Mouse (Mus musculus) cerebellum, postnatal 4 days (tissue): ENCODE results near the gene Hsf5.

Source experiments
- DNase-seq, 2 experiments: peaks; one replicate each; pipeline ENCODE4 v3.0.0; 2022; ENCODE audit warnings: low spot score in 2 of 2, mixed read lengths in 1 of 2

Hsf5 gene

DNA sequence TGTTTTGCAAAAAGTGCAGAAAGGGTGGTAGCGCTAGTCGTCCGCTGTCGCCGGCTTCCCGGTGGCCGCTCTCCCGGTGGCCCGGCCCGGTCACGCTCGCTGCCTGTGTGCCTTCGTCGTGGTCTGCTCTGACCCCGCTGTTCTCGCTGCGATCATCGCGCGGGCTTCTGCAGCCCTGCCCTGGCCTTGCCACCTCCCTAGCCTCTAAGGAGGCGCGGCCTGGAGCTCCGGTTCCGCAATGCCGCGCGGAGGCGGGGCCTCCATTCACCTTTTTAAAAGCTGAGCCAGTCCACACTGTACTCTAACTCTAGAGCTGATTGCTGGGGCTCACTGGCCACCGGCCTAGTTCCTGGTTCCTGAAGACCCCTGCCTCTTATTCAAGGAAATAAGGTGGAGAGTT lies 22.2 kb downstream of the Hsf5 start:
- DNase-seq, result peak in 1 of 2 experiments; percentile 29

DNA sequence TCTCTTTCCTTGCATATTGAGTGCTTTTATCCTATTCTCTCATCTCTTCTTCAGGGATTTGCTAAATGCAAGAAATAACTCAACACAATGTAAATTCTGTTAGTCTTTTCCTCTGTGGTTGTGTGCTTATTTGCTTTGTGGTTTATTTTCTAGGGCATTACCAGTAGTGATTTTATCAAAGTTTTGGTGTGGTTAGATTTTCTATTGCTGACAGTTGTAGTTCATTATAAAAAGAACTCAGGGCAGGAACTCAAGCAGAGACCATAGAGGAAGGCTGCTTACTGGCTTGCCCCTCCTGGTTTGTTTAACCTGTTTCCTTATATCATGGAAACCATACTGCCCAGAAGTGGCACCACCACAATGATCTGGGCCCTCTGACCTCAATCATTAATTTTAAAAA lies 25.9 kb downstream of the Hsf5 start:
- DNase-seq, result no peak

DNA sequence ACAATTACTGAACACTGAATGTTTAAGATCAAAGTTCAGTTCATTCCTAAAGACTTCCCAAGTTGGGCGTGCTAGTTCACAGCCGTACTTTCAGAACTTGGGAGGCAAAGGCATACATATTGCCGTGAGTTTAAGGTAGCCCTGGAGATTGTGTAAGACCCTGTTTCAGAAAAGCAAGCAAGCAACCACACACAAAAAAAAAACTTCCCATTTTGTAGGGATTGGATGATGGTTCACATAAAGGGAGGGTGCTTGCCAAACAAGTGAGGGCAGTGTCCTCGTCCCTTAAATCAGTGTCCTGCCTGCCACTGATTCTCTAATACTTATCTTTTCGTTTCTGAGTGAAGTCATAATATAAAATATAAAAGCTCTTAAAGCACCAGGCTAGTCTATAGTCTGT lies 37.7 kb downstream of the Hsf5 start:
- no peak for DNase-seq

DNA sequence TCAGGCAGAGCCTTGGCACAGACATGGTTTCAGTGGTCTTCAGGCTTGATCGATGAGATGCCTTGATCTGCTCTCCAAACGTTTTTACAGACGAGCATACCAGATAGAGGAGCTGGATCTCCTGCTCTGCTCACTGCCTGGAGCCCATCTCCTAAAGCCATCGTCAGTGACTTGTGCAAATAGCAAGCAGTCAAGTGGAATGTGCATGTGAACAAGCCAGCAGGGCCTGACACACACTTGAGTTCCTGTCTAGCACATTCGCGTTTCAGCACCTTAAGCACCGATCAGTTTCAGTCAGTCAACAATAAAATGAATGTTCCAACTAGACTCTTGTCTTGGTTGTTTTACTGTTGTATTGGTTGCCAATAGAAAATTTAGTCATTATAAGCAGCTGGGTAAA lies 42.3 kb downstream of the Hsf5 start:
- DNase-seq, result no peak

DNA sequence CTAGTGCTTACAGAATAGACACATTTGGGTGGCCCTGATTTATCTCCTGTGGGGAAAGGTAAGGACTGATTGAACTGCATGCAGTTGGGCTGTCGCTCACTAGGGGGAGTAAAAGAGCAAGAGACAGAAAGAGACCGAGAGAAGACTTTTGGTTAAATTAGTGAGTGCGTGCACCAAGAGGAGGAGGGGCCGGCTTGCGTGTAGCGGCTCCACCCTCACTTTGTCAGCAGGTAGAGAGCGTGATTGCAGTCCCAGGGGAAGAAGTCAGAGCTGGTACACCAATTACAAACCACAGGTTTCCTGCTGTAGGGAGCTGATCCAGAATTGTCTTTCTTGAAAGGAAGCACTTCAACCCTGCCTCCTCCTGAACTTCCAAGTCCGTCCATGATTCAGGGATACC lies 45.4 kb downstream of the Hsf5 start, which contains the start of gene Rnf43:
Gene Rnf43 (plus strand): TSS at position 316 of the 400 bp plus-strand sequence.
- peak; percentile 70 to 83 for DNase-seq

DNA sequence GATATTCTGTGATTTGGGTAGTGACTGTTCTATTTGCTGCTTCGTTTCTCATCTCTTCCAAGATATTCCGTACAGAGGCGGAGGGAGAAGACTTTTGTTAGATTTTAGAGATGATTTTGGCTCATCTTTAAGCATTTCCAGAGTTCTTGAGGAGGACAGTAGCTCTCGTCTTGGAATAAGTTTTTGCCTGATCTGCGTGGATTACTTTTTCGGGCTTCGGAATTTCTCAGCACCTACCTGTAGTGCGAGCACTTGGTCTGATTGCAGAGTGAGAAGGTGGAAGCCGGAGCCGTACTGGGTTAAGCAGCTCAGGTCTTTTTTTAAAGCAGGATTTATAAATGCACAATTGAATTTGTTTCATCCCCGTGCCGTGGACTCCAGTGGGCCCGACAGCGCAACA lies 45.9 kb downstream of the Hsf5 start:
- DNase-seq, result no peak

DNA sequence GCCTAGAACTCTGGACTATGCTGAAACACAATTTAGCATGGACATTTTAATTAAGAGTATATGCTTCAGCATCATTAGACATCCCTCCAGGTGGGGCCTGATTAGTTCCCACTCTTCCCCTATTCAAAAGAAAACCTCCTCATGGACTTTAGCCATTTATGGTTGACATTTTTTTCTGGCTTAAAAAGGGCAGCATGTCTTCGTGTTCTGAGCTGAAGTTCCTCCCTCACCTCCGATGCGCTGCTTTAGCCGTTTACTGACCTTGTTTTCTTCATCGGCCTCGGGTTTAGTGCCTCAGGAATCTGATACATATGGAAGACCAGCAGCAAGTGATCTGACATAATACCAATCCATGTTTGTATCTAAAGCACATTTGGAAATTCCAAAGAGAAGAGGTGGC lies 47.0 kb downstream of the Hsf5 start:
- DNase-seq, result no peak

DNA sequence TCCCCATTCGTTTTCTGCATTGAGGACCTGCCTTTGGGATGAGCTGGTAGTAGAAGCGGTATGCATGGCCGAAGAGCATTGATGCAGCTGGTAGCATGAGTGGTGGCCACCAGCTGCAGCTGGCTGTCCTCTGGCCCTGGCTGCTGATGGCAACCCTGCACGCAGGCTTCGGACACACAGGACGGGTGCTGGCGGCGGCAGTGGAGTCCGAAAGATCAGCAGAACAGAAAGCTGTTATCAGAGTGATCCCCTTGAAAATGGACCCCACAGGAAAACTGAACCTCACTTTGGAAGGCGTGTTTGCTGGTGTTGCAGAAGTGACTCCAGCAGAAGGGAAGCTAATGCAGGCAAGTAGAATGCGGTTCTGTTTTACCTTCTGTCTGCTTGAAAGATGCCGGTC lies 47.6 kb downstream of the Hsf5 start:
- DNase-seq, result no peak

DNA sequence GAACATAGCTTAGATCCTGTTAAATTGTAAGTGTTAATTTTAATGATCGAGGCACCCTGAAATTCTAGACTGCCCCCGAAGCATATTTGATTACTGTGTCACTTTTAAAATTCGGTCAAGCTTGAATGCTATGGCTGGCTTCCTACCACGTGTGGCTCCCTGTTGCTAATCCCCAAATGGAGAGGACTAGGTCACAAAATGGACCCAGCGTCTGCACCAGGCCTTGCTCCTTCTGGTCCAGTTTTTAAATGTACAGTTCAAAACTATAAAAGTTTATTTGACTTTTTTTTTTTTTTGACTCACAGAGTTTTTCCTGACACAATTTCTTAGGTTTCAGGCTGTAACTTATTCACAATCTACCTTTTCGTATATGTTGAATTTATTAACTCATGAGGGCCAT lies 48.3 kb downstream of the Hsf5 start:
- DNase-seq, result no peak

DNA sequence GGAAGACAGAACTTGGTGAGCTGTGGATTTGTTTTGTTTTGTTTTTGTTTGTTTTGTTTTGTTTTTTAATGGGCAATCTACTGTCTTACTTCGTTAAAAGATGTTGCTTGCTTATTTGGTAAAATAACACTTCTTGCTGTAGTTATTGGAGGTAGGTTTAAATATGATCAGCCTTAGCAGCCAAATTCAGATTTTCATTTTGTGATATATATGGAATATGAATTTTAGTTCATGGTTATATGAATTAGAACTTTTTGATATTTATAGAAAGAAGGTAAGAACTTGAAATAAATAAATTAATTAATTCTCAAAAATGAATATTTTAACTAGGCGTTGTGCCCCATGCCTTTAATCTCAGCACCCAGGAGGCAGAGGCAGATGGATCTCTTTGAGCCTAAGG lies 48.7 kb downstream of the Hsf5 start:
- DNase-seq, result no peak

DNA sequence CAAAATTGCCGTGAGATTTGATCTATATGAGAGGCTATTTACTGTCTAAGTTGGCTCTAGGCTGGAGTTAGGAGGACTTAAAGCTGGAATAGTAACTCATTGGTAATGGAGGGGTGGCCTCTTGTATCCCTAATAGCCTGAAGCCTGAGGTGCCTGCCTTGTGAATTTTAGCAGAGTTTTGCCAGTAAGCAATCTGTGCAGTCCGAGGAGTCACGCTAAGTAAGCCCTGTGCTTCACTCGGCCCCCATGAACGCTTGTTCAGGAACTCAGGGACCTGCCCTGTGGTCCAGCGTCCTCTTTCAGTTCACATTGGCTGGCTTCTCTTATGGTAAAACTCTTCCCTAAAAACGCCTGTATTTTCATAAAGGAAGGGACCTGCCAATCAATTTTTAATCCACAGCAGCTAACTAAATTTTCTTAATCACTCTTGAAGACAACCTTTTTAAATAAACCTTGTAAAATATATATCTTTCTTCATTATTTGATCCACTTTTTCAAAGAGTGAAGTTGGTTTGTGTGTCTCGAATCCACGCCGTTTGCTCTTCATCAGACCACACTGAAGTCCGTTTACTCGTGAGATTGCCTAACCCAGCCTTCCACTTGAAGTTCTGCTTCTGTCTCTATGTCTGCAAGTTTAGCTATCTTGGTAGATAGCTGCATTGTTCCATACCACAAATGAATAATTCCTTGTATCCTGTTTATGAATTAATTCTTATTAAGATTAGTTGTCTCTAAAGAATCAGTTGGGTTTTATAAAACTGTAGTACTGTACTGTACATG lies 49.5 kb downstream of the Hsf5 start:
- no peak for DNase-seq

DNA sequence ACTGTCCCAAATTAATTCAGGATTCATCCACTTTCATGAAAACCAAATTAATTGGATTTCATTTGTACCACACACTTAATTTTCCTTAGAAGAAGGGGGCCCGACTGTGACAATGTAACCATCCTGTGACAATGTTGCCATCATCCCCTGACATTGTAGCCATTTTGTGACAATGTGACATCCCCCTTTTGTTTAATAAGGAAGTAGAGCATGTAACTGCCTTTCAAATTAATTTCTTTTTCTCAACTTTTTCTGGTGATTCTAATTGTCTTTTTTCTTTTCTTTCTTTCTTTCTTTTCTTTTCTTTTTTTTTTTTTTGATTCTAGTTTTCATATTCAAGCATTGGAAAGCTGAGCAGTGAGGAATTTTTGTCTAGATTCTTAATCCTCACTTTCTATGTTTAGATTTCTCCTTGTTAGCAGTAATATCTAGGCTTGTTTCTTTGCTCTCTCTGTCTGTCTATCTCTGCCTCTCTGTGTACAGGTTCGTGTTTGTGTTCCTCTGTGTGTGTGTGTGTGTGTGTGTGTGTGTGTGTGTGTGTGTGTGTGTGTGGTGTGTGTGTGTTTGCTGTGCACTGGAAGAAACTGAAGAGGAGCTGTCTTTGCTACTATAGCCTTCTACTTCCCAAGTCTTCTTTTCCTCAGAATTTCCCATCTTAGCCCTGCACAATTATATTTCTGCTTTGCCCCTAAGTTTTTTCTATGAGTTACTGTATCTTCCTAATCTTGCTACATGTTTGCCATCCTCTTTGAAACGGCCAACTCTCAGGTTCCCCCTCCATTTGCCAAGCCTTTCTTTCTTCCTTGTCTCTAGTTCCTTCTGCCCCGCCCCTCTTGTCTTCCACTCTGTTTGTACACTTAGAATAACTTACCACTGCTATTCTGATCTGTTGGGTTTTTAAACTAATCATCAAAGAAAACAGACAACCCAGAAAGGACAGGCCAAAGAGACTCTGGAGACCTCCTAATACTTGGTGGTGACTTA lies 50.4 kb downstream of the Hsf5 start:
- DNase-seq, result no peak

DNA sequence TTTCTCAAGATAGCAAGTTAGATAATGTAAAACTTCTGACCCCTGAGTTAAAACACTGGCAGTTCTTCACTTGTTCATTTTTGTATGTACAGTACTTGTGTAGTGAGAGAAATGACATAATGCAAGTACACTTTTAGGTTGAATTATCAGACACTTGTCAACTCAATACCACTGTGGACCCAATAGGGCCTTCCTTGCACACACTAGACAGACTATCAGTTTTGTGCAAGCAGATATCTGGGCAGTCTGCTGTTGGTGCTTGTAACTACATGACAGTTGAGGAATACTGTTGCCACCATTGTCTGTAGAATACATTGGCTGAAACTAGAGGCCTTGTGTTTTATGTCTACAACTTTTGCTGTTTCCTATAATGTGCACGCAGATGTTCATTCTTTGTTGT lies 56.3 kb downstream of the Hsf5 start:
- no peak for DNase-seq

DNA sequence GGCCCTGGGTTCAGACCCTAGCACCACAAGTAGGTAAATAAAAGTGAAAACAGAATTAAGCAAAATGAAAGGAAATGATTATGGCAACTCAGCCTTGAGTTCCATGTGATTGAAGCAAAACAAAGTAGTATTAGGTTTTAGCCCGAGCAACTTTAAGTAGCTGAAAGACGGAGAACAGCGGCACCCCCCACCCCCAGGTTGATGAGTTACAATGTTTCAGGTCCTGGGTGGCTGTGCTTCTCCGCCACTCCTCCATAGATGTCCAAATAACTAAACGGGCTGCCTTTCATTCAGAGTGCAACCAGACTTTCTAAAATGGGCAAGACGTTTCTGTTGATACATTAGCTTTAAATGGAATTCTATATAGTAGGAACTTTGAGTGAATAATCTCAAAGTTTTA lies 58.6 kb downstream of the Hsf5 start:
- no peak for DNase-seq

DNA sequence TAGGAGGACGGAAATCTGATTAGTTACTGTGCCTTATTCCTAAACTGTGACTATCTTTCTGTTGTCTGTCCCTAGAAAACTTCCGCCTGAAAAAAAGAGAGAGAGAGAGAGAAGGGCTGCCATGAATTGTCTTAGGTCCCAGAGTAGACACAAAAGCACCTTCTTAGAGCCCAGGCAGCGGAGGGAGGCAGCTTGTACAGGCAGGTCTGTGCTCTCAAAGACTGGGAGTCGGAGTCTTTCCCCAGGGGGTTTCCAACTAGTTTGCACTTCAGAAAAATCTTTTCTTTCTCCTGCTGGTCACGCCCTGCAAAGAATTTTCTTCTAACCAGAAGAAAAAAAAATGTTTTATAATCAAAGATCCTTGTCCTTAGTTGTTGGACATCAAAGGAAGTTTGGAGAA lies 60.8 kb downstream of the Hsf5 start:
- no peak for DNase-seq

DNA sequence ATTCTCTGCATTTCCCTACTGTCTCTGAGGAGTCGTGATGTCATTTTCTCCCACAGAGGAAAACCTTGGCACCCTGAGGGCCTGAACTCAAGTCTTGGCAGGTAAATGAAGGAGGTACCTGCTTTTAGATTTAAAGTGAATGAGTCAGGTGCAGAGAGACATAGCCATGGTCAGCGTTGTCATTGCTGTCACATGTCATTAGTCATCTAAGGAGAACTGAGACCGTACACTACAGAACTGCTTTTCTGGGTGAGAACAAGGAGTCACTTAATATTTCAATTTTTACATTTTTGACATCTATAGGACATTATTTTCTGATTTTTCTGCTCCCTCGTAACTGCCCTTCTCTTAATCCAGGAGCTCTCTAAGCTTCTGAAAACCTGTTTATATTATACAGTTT lies 61.6 kb downstream of the Hsf5 start:
- no peak for DNase-seq

DNA sequence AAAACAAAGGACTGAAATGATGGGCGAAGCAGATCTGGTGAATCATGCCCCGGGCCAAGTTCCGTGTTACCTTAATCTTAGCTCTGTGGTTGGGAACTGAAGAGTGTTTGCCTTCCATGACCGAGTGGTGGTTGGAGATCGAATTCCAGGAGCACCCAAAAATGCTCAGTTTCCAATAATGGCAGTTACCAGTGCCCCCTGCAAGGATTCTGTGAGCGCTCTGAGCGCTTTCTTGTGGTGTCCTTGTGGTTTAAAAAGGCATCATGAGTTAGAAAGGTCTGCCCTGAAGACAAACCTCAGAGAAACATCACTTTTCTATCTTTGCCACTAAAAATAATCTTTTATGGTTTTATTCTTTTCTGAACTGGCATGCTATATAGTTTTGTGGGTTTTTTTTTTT lies 62.0 kb downstream of the Hsf5 start:
- DNase-seq, result no peak

DNA sequence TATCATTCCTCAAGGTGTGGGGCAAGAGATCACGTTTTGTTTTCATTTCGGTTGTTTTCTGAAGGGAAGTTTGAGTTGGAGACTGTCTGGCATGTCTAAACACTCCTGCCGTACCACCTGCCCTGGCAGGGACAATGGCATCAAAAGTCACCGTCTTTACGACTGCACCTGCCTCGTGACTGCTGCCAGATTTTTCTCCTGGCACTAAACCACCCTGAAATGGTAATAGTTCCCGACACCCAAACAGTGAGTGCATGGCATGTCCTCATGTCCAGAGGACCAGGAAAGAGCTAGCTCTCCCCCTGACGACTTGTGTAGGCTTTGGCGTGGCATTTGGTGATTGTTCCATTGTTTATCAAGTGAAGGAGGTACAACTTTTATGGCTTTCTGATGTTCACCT lies 63.8 kb downstream of the Hsf5 start:
- no peak for DNase-seq

DNA sequence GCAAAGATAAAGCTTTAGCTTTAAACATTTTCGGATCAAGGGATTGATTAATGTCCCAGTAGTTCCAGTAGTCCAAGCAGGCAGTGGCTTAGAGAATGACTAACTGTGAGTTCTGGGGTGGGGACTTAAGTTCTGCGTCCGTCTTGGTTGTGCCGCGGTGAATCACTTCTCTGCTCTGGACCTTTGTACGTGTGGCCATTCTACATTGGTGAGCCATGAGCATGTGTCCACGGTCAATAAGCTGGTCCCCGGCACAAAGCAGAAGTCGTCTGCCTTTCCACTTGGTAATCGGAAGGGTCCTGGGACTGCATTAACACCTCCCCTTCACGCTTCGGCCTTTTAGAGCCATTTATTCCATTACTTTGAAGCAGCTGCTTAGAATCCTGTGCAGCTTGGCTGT lies 65.1 kb downstream of the Hsf5 start:
- no peak for DNase-seq

DNA sequence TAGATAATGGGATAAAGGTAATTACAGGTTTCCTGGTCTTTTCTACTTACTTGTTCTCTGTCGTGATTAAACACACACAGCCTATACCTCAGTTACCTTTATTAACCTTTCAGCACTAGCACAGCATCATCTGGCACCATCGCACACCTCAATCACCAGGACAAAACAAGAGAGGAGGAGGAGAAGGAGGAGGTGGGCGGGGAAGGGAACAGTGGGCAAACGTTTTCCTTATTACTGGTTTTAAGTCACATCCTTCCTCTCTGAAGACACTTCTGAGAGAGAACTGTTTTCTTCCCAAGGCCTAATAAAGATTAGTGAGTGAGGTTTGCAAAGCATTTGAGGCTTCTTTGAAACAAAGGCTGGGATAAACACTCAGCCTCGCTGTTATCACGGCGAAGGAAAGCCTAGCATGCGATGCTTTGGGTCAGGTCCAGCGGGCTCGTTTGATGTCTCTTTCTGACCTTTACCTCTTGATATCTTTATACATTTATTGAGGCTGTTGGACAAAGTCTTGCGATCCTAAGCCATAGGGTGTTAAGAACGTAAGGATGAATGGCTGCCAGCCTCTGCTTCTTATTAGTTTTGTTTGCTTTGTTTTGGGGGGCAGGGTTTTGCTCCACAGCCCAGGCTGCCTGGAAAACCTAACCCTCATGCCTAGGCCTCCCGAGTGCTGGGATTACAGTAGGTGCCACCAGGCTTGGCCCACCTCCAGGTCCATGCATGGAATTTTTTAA lies 66.0 kb downstream of the Hsf5 start:
- DNase-seq, result no peak

DNA sequence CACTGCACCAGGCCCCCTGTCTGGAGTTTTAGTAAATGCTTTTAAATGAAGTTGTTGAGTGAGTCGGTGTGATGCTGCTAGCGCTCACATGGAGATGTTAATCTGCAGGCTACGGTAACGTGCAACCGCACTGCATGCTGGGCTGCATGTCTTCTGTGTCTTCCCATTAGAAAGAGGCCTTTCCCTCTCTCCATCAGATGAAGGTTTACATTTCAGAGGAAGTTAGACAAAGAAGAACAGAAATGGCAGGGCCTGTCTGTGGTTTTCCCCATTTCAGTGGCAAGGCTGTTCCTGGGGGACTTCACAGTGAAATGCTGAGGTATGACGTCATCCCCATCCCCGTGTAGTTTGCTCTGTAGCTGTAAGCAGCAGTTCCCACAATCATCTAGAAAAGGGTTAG lies 69.4 kb downstream of the Hsf5 start:
- DNase-seq, result no peak
